Mouse (Mus musculus): ENCODE results near the gene Spint2. TPM values are rescaled to one million over a fixed set of nuclear protein-coding genes. Genes with fewer than 3 reads are reported as not detected.
A peak's percentile ranks its signal among the peaks of the same experiment; 100 is the strongest.

Spint2 gene
- polyA plus RNA-seq, 1 experiment: 264 TPM

DNA sequence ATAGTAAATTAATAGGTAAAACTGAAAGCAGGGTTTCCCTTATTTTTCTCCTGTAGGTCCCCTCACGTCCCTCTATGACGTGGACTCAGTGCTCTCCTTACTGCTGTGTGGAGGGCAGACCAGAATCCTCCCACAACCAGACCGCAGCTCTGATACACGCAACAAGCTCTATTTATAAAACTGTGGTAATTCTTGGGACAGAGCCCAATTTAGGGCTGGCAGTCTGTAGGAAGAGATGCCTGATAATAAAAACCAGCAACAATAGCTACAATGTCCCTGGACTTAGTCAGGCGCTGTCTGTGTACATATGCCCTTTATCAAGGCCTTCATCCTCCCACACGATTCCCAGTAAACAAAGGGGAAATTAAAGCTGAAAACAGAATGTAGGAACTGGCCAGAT is 48.0 kb downstream of the Spint2 start:
- H3K9me3 ChIP-seq (replicated peaks; ENCODE audit: control insufficient read depth, insufficient read depth, low read length, poor library complexity, severe bottlenecking): no peaks in the 10 kb centered on the region
- TF ChIP-seq EP300 (IDR thresholded peaks at IDR 0.05; ENCODE audit: insufficient read depth, low read depth, low read length) (no peak), CTCF (IDR thresholded peaks at IDR 0.05; ENCODE audit: low read depth, low read length) (no peak), POLR2A (IDR thresholded peaks at IDR 0.05; ENCODE audit: insufficient read depth, low read length) (no peak)
- H3K27ac ChIP-seq (ENCODE audit: insufficient read depth, low read length): no peak overlapping the region
- no peaks in the 10 kb centered on the region for H3K27me3 ChIP-seq (ENCODE audit: control insufficient read depth, insufficient read depth, low read length, poor library complexity, severe bottlenecking)
- H3K9ac ChIP-seq (ENCODE audit: low read depth, poor library complexity, severe bottlenecking): no peak overlapping the region
- no peak overlapping the region for H3K4me3 ChIP-seq (ENCODE audit: low read depth, low read length)
- peaks cover 1% of the 10 kb centered on the region for H3K4me1 ChIP-seq (ENCODE audit: control insufficient read depth, insufficient read depth, low read length)
- no peaks in the 10 kb centered on the region for H3K36me3 ChIP-seq (ENCODE audit: control insufficient read depth, insufficient read depth, low read length, poor library complexity, severe bottlenecking)

DNA sequence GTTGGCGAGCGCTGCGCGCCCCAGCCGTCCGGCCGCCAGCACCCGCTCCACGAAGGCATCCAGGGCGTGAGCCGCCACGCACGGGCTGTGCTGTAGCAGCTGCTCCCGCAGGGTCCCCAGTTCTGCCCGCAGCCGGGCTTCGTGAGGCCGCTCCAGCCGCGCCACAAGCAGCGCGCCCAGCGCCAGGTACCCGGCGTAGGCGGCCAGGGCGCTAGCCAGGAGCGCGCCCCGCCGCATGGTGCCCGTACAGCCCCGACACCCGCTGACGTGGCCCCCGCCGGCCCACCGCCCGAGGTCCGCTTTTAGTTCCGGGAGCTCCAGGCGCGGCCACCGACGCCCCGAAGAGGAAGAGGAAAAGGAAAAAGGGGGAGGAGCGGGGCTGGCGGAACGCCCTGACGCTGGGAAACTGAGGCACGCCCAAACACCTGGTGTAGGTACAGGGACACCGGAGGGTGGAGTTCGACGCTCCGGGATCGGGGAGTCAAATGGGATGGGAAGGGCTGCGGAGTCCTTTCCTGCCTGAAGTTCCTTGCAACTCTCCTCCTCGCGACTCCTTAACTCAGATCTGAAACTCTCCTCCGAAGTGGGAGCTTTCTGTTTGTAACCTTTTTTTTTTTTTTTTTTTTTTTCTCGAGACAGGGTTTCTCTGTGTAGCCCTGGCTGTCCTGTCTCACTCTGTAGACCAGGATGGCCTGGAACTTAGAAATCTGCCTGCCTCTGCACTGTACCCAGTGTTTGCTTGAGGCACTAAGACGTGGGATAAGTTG is 49.3 kb downstream of the Spint2 start, which contains the start of gene Kcnk6:
Gene Kcnk6, minus strand, starts transcription at position 269 of the 767 bp plus-strand sequence.
- H3K36me3 ChIP-seq (ENCODE audit: control insufficient read depth, insufficient read depth, low read length, poor library complexity, severe bottlenecking): no peaks in the 10 kb centered on the region
- TF ChIP-seq EP300 (IDR thresholded peaks at IDR 0.05; ENCODE audit: insufficient read depth, low read depth, low read length) (no peak; the same call in 1 of the 2 replicates), CTCF (IDR thresholded peaks at IDR 0.05; ENCODE audit: low read depth, low read length) (no peak), POLR2A (IDR thresholded peaks at IDR 0.05; ENCODE audit: insufficient read depth, low read length) (no peak)
- peaks cover 1% of the 10 kb centered on the region for H3K4me1 ChIP-seq (ENCODE audit: control insufficient read depth, insufficient read depth, low read length)
- H3K27ac ChIP-seq (ENCODE audit: insufficient read depth, low read length): no peak within 1 kb of the TSS
- no peaks in the 10 kb centered on the region for H3K9me3 ChIP-seq (replicated peaks; ENCODE audit: control insufficient read depth, insufficient read depth, low read length, poor library complexity, severe bottlenecking)
- H3K27me3 ChIP-seq (ENCODE audit: control insufficient read depth, insufficient read depth, low read length, poor library complexity, severe bottlenecking): no peaks in the 10 kb centered on the region
- peak within 1 kb of the TSS; percentile 62 for H3K9ac ChIP-seq (ENCODE audit: low read depth, poor library complexity, severe bottlenecking)
- peak within 1 kb of the TSS; percentile 56 for H3K4me3 ChIP-seq (ENCODE audit: low read depth, low read length)

- no peaks in the 10 kb centered on the region for H3K27me3 ChIP-seq (ENCODE audit: control insufficient read depth, insufficient read depth, low read length, poor library complexity, severe bottlenecking)
- no peak overlapping the region for H3K9ac ChIP-seq (ENCODE audit: low read depth, poor library complexity, severe bottlenecking)
- no peaks in the 10 kb centered on the region for H3K9me3 ChIP-seq (replicated peaks; ENCODE audit: control insufficient read depth, insufficient read depth, low read length, poor library complexity, severe bottlenecking)
- no peak for TF ChIP-seq EP300 (IDR thresholded peaks at IDR 0.05; ENCODE audit: insufficient read depth, low read depth, low read length)
- H3K27ac ChIP-seq (ENCODE audit: insufficient read depth, low read length): no peak overlapping the region
- peaks cover 1% of the 10 kb centered on the region for H3K4me1 ChIP-seq (ENCODE audit: control insufficient read depth, insufficient read depth, low read length)
- no peaks in the 10 kb centered on the region for H3K36me3 ChIP-seq (ENCODE audit: control insufficient read depth, insufficient read depth, low read length, poor library complexity, severe bottlenecking)
- H3K4me3 ChIP-seq (ENCODE audit: low read depth, low read length): peak overlapping the region; percentile 56; the same call in 1 of the 2 replicates
Measured at GRCm38 (mm10) chr7:29231517-29231916, 50.2 kb downstream of the Spint2 start.

GRCm38 (mm10) chr7:29230560-29230959 is 51.2 kb downstream of the Spint2 start:
- Histone ChIP-seq H3K36me3 (ENCODE audit: control insufficient read depth, insufficient read depth, low read length, poor library complexity, severe bottlenecking) (no peaks in the 10 kb centered on the region), H3K9me3 (replicated peaks; ENCODE audit: control insufficient read depth, insufficient read depth, low read length, poor library complexity, severe bottlenecking) (no peaks in the 10 kb centered on the region), H3K9ac (ENCODE audit: low read depth, poor library complexity, severe bottlenecking) (no peak overlapping the region), H3K4me3 (ENCODE audit: low read depth, low read length) (no peak overlapping the region), H3K27me3 (ENCODE audit: control insufficient read depth, insufficient read depth, low read length, poor library complexity, severe bottlenecking) (no peaks in the 10 kb centered on the region), H3K4me1 (ENCODE audit: control insufficient read depth, insufficient read depth, low read length) (peaks cover 1% of the 10 kb centered on the region), H3K27ac (ENCODE audit: insufficient read depth, low read length) (no peak overlapping the region)
- no peak for TF ChIP-seq EP300 (IDR thresholded peaks at IDR 0.05; ENCODE audit: insufficient read depth, low read depth, low read length)
- TF ChIP-seq POLR2A (IDR thresholded peaks at IDR 0.05; ENCODE audit: insufficient read depth, low read length): no peak
- no peak for TF ChIP-seq CTCF (IDR thresholded peaks at IDR 0.05; ENCODE audit: low read depth, low read length)

GRCm38 (mm10) chr7:29228202-29228601 is 53.5 kb downstream of the Spint2 start:
- TF ChIP-seq EP300 (IDR thresholded peaks at IDR 0.05; ENCODE audit: insufficient read depth, low read depth, low read length): no peak
- TF ChIP-seq CTCF (IDR thresholded peaks at IDR 0.05; ENCODE audit: low read depth, low read length): no peak
- TF ChIP-seq POLR2A (IDR thresholded peaks at IDR 0.05; ENCODE audit: insufficient read depth, low read length): no peak
- H3K9me3 ChIP-seq (replicated peaks; ENCODE audit: control insufficient read depth, insufficient read depth, low read length, poor library complexity, severe bottlenecking): no peaks in the 10 kb centered on the region
- no peak overlapping the region for H3K4me3 ChIP-seq (ENCODE audit: low read depth, low read length)
- no peaks in the 10 kb centered on the region for H3K27me3 ChIP-seq (ENCODE audit: control insufficient read depth, insufficient read depth, low read length, poor library complexity, severe bottlenecking)
- H3K36me3 ChIP-seq (ENCODE audit: control insufficient read depth, insufficient read depth, low read length, poor library complexity, severe bottlenecking): no peaks in the 10 kb centered on the region
- H3K9ac ChIP-seq (ENCODE audit: low read depth, poor library complexity, severe bottlenecking): no peak overlapping the region
- peaks cover 4% of the 10 kb centered on the region for H3K4me1 ChIP-seq (ENCODE audit: control insufficient read depth, insufficient read depth, low read length)
- H3K27ac ChIP-seq (ENCODE audit: insufficient read depth, low read length): no peak overlapping the region

DNA sequence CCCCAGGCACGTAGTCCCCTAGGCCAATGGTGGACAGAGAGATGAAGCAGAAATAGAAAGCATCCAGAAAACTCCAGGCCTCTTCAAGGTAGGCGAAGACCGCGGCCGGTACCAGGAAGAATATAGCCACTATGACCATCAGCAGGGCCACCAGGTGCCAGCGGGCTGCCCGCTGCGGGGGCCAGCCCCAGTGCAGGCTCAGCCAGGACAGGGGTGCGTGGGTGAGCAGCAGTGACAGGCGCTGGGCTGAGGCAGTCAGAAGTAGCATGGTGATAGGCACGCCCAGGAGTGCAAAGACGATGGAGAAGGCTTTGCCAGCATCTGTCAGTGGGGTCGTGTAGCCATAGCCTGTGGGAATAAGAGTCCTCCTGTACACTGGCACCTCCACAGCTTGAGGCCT is 56.2 kb downstream of the Spint2 start:
- no peak overlapping the region for H3K9ac ChIP-seq (ENCODE audit: low read depth, poor library complexity, severe bottlenecking)
- H3K4me1 ChIP-seq (ENCODE audit: control insufficient read depth, insufficient read depth, low read length): peaks cover 4% of the 10 kb centered on the region
- H3K27ac ChIP-seq (ENCODE audit: insufficient read depth, low read length): no peak overlapping the region
- no peak overlapping the region for H3K4me3 ChIP-seq (ENCODE audit: low read depth, low read length)
- H3K36me3 ChIP-seq (ENCODE audit: control insufficient read depth, insufficient read depth, low read length, poor library complexity, severe bottlenecking): no peaks in the 10 kb centered on the region
- H3K27me3 ChIP-seq (ENCODE audit: control insufficient read depth, insufficient read depth, low read length, poor library complexity, severe bottlenecking): no peaks in the 10 kb centered on the region
- H3K9me3 ChIP-seq (replicated peaks; ENCODE audit: control insufficient read depth, insufficient read depth, low read length, poor library complexity, severe bottlenecking): no peaks in the 10 kb centered on the region
- no peak for TF ChIP-seq CTCF (IDR thresholded peaks at IDR 0.05; ENCODE audit: low read depth, low read length)
- no peak for TF ChIP-seq EP300 (IDR thresholded peaks at IDR 0.05; ENCODE audit: insufficient read depth, low read depth, low read length)
- TF ChIP-seq POLR2A (IDR thresholded peaks at IDR 0.05; ENCODE audit: insufficient read depth, low read length): no peak

Measured in ES-Bruce4 (cell line).